Mouse (Mus musculus) kidney, adult 11 months (tissue): ENCODE measurements around the gene Gm20388.

ENCODE experiments used
- DNase-seq: peaks from one replicate; pipeline ENCODE4 v3.0.0; 2022

Gm20388 gene

DNA sequence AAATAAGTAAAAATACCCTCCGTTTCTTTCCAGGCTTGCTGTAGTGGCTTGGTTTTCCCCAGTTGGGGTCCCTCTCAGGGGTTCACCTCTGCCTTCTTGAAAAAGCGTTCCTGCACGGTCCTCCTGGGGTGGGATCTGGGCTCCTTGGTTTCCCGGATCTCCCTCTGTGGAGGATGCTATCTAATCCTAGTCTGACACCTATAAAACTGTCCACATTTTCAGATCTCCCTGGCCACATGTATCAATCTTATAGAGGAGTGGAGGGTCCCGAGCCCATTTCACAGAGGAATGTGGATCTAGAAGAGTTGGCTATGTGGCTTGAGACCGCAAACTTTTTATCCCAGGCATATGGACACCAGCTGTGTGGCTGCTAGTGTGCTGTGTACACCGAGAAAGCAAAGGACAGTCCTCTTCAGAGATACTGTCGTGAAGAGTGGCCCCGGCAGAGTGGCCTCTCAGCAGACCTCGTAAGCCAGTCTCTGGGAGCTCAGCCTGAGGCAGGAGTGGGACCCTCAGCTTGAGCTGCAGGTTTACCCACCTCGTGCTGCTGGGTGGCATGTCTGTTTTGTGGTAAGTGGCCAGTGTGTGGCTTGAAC, 2768.8 kb downstream of the Gm20388 start:
- no peak for DNase-seq

DNA sequence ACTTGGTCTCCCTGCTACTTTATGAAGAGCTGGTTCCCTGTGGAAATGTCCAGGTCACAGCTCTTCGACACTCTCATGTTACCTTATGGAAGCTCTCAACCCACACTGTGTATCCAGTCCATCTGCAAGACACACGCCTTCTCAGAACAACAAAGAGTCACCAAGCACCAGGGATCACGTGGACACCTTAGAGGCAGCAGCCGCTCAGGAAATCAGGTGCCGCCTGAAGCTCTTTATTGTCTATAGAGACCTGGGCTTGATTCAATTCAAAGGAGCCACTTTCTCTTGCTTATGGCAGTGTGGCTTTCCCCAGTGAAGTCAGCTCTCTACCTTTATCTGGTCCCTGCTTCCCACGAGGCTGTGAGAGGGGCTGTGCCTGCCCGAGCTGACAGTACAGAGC, 2769.5 kb downstream of the Gm20388 start:
- DNase-seq: no peak

DNA sequence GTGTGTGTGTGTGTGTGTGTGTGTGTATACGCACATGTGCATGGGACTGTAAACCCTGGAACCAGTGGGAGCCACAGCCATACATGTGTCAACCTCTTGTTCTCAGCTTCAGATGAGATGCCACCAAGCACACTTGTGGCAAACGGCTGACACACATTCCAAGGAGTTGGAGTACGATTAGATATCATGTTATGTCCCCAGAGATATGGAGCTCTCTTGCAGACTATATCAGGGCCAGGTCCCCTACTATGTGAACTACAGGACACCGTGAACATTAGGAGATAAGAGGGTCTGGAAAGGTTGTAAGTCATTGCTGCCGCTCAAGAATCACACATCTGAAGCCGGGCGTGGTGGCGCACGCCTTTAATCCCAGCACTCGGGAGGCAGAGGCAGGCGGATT, 2772.2 kb downstream of the Gm20388 start:
- DNase-seq: no peak

DNA sequence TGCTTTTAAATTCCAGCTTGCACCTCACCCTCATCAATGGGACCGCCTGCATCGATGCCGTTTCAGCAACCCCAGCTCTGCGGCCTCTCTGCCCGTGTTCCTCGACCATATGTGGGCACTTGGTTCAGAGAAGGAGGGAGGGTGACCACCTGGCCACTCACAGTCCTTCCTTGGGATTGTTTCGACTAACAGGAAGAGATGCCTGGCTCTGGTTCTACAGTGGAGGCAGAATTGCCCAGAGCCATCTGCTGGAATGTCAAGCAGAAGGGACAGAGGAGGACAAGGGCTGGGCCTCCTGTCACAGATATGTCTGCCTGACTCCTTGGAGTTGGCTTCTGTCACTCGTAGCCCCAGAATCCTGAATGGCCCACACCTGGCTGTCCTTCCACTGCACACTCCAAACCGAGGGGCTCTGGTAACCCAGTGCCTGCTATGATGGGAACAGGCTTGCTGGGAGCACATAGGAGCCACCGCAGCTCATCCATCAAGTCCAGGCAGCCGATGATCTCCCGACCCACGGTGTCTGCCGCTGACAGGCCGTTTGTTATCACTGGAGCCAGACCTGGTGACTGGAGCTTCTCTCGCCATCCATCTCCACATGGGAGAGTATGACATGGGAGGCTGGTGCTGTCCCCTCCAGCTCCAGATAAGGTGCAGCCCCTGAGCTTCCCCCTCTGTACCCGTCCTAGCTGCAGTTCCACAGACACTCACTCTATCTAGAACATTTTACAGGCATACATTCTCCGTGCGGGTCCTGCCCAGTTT, 2774.6 kb downstream of the Gm20388 start:
- no peak for DNase-seq

DNA sequence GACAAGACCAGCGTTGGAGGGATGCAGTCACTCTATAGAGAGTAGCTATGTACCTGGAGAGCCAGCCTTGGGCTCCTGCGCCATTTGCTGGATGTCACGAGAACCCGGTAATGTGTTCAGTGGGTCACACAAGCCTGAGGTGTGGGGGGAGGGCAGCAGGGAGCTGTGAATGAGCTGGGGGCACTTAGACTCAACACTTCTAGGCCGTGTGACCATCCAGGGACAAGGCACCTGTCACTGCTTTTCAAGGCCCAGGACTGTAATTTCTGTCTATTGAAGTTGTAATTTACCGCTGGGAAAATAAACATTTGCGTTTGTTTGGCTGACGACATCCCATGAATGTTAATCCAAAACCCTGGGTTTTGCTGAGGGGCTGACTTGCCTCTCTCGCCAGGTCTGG, 2776.2 kb downstream of the Gm20388 start:
- no peak for DNase-seq

DNA sequence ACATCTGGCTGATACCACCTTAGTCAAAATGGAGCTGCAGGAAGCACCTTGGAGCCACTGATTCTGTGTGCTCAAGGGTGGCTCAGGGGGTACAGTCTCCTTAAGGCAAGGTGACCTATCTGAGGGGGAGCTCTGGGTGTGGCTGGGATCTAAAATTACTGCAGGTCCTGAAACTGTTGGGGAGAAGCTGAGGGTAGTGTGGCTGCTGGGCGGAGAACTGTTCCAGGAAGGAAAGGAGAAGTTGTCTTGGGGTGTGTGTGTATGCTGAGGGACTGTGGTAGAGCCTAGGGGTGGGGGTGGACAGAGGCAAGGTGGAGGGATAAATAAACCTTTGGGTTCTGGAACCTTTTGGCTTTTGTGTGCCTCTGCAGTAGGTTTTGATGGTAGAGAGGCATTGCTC, 2778.7 kb downstream of the Gm20388 start:
- DNase-seq: no peak

DNA sequence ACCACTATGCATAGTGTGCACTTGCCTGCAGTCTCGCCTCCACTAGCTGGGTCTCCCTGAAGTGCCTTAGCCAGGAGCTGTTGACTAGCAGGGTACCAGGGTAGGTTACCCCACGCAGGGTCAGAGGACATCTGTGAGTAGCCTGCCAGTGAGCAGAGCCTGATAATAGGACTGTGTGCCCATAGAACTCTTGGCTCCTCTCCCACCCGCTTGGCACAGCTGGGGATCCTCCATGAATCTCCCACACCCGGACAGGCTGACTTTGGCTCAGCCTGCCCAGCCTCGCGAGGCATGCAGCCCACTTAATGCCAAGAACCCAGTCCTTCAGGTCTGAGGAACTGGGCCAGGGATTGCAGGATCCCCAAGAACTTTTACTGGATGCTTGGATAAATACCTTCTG, 2780.4 kb downstream of the Gm20388 start:
- no peak for DNase-seq

DNA sequence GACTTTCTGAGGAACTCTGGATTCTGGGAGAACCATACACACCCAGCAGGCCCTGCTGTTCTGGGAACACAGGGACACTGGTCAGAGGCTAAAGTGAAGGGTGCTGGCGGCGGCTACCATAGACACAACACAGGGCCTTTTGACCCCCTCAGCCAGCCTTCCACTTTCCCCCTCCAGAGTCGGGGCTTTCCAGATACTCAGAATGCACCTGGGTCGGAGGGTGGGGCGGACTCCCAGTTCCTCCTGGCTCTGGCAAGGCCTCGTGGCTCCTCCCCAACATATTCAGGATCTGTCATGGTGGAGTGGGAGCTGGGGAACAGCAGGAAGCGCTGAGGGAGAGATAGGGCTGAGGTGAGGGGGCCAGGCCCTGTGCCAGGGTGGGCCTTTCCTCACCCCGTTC, 2781.5 kb downstream of the Gm20388 start:
- no peak for DNase-seq

DNA sequence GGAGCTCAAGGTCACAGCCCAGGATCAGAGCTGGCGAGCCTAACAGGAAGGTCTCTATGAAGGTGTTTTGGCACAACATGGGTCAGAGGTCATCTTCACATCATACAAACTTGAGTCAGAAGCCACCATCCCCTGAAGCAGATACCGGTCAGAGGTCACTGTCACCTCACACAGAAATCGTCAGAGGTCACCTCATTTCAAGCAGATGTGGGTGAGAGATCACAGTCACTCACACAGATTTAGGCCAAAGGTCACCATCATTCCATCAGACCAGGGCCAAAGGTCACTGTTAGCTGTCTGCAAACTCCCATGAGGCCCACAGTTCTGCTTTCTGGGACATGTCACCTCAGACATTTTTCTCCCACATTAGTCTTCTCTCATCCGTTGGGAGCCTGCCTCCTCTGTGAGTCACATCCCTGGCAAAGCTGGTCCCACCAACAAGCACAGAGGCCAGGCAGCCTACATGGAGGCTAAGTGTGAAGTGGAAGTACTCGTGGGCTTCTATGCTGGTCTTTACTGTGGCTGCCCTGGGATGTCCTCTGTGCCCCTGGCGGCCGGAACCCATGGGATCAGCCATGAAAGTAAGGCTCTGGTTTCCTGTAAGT, 2784.9 kb downstream of the Gm20388 start:
- DNase-seq: peak; percentile 33

DNA sequence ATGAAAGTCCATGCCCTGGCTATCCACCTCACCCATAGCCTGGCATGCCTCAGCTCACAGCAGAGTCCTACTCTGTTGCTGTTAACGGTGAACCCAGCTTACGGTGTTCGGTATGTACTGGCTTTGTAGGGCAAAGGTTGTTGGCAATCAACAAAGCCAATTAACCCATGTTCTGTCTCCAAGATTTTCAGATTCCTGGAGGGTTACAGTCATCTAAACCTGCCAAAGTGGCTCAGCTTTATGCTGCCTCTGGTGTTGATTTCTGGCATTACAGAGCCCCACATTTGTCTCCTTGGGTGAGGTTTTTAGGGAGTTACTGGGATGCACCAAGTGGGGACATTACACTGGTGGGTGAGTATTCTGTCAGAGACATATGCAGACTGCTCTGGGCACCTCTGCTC, 2786.5 kb downstream of the Gm20388 start:
- peak; percentile 74 for DNase-seq

DNA sequence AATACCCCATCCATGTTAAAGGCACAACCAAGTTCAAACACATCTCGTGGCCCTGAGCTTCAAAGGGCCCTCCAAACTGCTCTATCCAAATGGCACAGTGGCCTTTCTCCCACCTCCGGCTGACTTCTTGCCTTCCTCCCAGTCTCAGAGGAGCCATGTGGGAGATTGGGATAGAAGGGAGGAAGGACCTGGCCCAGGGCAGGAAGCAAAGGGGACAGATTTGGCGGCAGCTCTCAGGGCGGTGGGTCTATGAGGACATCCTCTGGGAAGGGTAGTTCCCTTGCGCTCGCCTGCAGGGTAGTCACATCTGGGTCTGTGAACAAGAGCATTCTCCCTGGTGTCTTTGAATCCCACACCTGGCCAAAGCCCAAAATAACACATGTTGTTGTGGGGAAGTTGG, 2786.9 kb downstream of the Gm20388 start:
- DNase-seq: no peak

DNA sequence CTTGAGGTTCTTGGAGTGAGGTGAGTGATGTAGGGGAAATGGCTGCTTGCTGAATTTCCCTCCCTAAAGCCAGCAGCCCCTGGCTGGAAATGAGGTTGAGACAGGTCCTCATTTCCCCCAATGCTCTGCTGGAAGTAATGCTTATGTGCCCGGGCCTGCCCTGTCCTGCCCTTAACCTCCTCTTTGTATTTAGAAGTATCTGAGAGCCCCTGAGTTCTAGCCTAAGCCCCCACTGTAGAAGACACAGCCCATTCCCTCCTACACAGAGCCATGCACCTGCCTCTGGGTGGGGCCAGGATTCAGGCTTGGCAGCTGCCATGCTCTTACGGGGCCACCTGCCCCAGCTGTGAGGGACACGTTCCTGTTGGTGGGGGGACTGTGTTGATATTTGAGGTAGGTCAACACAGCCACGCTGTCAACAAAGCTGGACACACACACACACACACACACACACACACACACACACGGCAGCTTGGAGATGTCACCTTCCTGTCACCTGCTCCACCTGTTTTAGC, 2787.7 kb downstream of the Gm20388 start:
- no peak for DNase-seq

DNA sequence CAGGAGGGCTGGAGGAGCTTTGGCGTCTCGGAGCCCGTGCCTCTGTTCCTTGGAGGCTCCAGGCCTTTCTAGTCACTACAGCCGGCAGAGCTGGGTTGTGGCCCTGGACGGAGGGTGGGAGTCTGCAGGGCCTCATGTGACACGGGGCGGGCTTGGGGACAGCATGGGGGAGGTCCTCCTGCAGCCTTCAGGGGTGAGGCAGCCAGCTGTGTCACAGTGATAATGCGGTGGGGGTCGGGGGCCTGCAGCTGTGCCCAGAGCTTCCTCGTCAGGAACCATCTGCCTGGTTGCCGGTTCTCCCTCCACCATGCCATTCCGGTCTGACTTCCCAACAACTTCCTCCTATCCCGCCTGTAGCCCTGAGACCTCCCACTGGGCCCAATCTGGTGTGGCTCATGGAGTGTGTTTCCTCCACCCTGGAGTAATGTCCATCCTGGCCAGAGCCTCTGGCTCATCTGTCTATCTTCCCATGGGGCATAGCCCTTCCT, 2788.4 kb downstream of the Gm20388 start, which contains the start of gene Cbfa2t3:
Gene Cbfa2t3 (minus strand): TSS at position 105 of the 488 bp plus-strand sequence.
- DNase-seq: peak; percentile 56

DNA sequence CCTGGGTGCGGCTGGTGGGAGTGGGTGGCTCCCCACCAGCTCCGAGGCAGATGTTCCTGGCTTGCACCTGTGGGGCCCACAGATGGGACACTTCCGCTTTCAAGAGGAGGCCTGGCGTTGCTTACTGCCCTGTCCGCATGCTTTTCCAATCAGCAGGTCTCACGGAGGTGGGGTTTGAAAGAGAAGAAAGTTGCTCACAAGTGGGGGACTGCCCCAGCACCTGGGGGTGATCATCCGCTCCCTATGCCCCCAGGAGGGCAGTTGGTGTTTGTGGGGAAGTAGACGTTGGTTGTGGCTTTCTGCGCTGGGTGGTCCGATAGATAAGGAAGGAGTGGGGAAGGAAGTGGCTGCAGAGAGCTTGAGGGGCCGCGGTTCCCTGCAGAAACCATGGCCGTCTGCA, 2790.0 kb downstream of the Gm20388 start:
- DNase-seq: no peak

DNA sequence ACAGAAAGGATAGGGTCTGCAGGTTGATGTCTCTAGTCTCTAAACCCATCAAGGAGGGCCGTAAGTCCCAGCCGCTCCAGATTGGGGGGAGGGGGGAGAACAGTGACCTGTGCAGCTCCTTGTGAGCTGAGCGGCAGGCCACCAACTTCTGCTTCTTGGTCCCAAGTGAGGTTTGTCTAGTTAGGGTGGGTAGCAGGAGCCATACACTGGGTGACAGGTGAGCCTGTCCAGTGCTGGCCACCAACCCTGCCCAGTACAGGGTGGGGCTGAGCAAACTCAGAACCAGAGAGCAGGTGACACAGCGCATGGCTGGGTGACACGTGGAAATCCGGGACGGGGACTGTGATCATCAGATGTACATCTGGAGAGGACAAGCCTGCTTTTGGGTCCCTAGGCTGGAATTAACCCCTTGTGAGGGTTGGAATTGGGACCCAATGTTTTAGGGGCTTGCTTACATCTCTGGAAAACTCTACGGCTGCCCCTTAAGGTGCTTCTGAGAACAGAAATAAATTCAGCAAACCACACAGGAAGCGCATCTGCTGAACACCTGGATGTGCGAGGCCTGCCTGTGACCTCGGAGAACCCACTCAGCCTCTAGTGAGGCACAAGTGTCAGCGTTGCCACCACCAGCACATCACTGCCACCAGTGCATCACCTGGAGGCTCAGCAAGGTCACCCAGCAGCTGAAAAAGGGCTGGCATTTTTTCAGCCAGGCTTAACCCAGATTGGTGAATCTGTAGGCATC, 2791.0 kb downstream of the Gm20388 start:
- DNase-seq: no peak

DNA sequence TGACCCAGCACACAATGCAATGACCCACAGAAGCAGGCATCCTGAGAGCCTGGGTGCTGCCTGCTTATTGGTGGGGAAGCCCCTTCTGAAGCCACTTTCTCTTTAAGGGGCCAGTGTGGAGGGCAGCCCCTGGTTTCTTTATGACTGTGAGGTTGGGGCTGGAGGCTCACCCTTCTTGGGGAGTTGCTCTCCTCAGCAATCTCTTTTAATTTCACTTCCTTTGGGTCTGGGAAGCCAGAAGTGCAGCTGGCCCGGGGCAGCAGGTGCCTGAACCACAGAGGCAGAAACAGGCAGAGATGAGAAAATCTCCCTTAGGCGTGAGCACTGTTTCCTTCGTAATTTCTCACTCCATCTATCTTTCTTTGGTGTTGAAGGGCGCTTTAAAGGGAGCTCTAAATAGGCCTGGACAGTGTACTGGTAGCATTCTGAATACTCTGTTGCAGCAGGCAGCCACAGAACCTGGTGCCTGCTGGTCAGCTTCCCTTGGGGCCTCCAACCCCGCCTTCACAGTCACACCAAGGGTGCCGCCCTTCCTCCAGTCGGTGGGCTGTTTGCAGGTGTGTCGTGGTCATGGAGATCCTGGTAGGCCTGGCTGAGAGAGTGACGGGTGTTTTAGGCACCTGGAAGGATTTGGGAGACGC, 2791.8 kb downstream of the Gm20388 start:
- no peak for DNase-seq

DNA sequence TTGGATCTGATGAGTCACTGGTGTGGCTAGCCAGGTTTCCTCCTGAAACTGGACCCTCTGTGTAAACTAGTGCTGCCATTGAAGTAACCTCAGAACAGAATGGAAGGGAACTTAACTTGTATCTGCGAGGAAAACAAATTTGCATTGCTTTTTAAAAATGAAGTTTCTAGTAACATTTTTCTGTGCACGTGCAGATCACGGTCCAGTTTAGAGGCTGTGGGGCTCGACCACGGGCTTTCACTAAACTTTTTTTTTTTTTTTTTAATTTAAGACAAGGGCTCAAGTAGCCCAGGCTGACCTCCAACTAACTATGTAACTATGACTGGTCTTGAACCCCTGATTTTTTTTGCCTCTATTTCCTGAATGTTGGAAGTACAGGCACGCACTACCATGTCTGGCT, 2792.3 kb downstream of the Gm20388 start:
- DNase-seq: no peak

DNA sequence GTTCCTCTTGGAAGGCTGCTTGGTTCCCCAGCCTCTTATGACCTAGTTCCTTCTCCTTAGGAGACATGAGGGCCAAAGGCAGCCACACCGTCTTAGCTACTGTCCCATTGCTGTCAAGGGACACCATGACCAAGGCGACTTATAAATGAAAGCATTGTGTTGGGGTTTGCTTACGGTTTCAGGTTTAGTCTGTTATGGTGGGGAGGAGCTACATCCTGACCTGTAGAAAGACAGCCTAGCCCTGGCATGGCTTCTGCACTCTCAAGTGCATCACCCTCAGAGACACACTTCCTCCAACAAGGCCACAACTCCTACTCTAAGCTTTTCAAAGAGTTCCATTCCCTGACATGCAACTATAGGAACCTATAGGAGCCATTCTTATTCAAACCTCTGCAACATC, 2794.0 kb downstream of the Gm20388 start:
- DNase-seq: no peak

DNA sequence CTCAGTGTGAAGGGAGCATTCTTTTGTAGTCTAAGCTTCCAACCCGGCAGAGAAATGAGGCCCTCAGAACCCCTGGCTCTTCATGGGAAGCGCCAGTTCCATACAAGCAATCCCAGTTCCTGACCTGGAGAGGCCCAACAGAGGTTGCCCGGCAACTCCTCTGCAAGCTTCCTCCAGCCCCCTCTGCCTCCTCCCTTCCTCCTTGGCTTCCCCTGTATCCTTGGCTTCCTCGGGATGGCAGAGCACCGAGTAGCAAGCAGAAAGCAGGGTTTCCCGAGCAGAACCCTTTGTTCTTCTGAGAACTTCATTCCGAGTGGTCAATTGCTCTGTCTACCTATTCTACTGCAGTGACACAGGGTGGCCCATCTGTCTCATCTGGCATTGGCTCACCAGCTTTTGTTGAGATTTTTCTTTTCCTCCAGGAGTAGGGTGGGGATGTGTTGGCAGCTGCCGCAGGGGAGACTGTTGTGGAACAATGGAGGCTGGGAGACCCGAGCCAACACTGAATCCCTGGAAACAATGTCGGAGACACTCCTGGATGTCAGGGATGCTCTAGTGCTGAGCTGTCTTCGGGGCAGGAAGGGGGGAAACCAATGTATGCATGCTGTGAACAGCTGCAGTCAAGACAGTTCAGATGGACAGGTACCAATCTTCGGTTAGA, 2795.4 kb downstream of the Gm20388 start:
- DNase-seq: no peak

DNA sequence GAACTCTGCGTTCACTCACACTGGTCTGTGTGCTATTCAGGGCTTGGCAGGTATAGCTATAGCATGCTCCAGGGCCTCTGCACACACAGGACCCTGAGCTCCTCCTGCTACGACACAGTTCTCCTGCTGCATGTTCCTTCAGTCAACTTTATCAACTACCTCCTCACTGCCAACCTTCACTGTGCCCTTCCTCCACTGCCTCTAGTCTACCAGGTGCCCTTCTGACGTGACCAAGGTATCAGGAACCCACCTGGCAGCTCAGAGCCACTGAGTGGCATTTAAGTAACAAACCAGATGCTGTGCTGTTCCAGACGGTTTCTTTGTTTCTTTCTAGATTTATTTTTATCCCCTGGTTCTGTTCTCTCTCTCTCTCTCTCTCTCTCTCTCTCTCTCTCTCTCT, 2796.5 kb downstream of the Gm20388 start:
- no peak for DNase-seq

DNA sequence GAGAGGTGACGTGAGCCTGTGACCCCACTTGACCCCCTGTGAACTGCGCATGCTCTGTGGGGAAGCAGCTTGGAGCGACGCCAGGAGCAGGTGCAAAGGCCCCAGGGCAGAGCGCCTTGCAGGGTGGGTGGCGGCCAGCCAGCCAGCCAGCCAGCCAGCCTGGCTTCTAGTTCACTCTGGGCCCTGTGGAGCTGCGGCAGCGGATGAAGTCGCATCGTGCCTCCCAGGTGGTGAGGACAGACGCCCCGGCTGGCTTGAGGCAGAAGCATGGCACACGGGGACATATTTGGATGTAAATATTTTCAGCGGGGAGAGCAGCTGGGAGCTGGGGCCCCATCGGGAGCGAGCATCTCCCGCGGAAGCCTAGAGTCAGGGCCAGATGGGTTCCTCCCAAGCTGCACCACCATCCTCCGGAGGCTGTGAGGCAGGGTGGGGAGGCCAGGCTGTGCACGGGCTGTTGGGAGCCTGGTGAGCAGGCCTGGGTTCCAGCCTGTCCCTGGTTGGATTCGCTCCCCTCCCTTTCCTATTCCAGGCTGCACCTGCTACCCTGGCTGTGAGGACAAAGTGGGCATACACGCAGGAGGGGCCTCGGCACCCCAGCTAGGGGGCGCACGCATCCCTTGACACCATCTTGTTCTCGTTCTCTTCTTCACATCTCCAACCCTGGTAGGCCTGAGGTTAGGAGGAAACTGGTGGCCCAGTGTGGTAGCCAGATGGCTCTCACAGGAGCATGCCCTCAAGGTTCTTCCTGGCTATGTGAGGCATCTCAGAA, 2798.9 kb downstream of the Gm20388 start:
- no peak for DNase-seq
